Mouse (Mus musculus): ENCODE measurements around the gene Trim26. TPM values are rescaled to one million over a fixed set of nuclear protein-coding genes. Genes with fewer than 3 reads are reported as not detected.

Trim26 gene
- polyA plus RNA-seq, 1 experiment from 2014 or later, result 41.7 TPM

- no peak for ATAC-seq (ENCODE audit: low FRiP score, low TSS enrichment)
- WGBS, result 80% methylated on average over 3 of the region's 3 CpGs
- H3K9ac ChIP-seq (replicated peaks; ENCODE audit: low read length), result no peak overlapping the region
- no peaks in the 10 kb centered on the region for H3K36me3 ChIP-seq (ENCODE audit: insufficient read depth, low read length)
- no peak overlapping the region for H3K27ac ChIP-seq (ENCODE audit: low read length)
- no peaks in the 10 kb centered on the region for H3K27me3 ChIP-seq (ENCODE audit: insufficient read depth, low read length)
- no peaks in the 10 kb centered on the region for H3K9me3 ChIP-seq (ENCODE audit: low read length)
- H3K4me3 ChIP-seq (ENCODE audit: low read length), result no peak overlapping the region
- no peak overlapping the region for H3K4me2 ChIP-seq (replicated peaks; ENCODE audit: low read depth, low read length)
- H3K4me1 ChIP-seq (ENCODE audit: insufficient read depth, low read length), result no peaks in the 10 kb centered on the region
Measured at GRCm38 (mm10) chr17:36830470-36830869, 6.5 kb upstream of the Trim26 start.

GRCm38 (mm10) chr17:36832694-36833093 is 4.2 kb upstream of the Trim26 start:
- Histone ChIP-seq H3K27ac (ENCODE audit: low read length) (no peak overlapping the region), H3K4me2 (replicated peaks; ENCODE audit: low read depth, low read length) (no peak overlapping the region), H3K36me3 (ENCODE audit: insufficient read depth, low read length) (no peaks in the 10 kb centered on the region), H3K4me3 (ENCODE audit: low read length) (no peak overlapping the region), H3K9me3 (ENCODE audit: low read length) (no peaks in the 10 kb centered on the region), H3K4me1 (ENCODE audit: insufficient read depth, low read length) (peaks cover 9% of the 10 kb centered on the region; the same call in 1 of the 2 replicates), H3K27me3 (ENCODE audit: insufficient read depth, low read length) (no peaks in the 10 kb centered on the region), H3K9ac (replicated peaks; ENCODE audit: low read length) (no peak overlapping the region)
- ATAC-seq (ENCODE audit: low FRiP score, low TSS enrichment), result no peak
- WGBS, result 47% methylated on average over 4 of the region's 4 CpGs

- Histone ChIP-seq H3K36me3 (ENCODE audit: insufficient read depth, low read length) (no peaks in the 10 kb centered on the region), H3K4me1 (ENCODE audit: insufficient read depth, low read length) (peaks cover 14% of the 10 kb centered on the region; the same call in 1 of the 2 replicates), H3K27ac (ENCODE audit: low read length) (peak overlapping the region; percentile 96), H3K4me2 (replicated peaks; ENCODE audit: low read depth, low read length) (peak overlapping the region; percentile 70), H3K9me3 (ENCODE audit: low read length) (no peaks in the 10 kb centered on the region), H3K27me3 (ENCODE audit: insufficient read depth, low read length) (no peaks in the 10 kb centered on the region), H3K9ac (replicated peaks; ENCODE audit: low read length) (peak overlapping the region; percentile 92), H3K4me3 (ENCODE audit: low read length) (peak overlapping the region; percentile 78)
- 37% methylated on average over 12 of the region's 12 CpGs for WGBS
- peak; percentile 20; the same call in 1 of the 2 replicates for ATAC-seq (ENCODE audit: low FRiP score, low TSS enrichment)
Measured at GRCm38 (mm10) chr17:36835591-36836426, 1.1 kb upstream of the Trim26 start.

- Histone ChIP-seq H3K9ac (replicated peaks; ENCODE audit: low read length) (peak overlapping the region; percentile 92), H3K36me3 (ENCODE audit: insufficient read depth, low read length) (no peaks in the 10 kb centered on the region), H3K4me3 (ENCODE audit: low read length) (peak overlapping the region; percentile 78), H3K4me1 (ENCODE audit: insufficient read depth, low read length) (peaks cover 14% of the 10 kb centered on the region; the same call in 1 of the 2 replicates), H3K4me2 (replicated peaks; ENCODE audit: low read depth, low read length) (peak overlapping the region; percentile 70), H3K9me3 (ENCODE audit: low read length) (no peaks in the 10 kb centered on the region), H3K27me3 (ENCODE audit: insufficient read depth, low read length) (no peaks in the 10 kb centered on the region), H3K27ac (ENCODE audit: low read length) (peak overlapping the region; percentile 96)
- WGBS, result 19% methylated on average over 3 of the region's 3 CpGs
- ATAC-seq (ENCODE audit: low FRiP score, low TSS enrichment), result peak; percentile 14
Measured at GRCm38 (mm10) chr17:36836427-36836812, 514 bp upstream of the Trim26 start.

- ATAC-seq (ENCODE audit: low FRiP score, low TSS enrichment), result no peak
- Histone ChIP-seq H3K27me3 (ENCODE audit: insufficient read depth, low read length) (no peaks in the 10 kb centered on the region), H3K4me3 (ENCODE audit: low read length) (no peak overlapping the region), H3K4me1 (ENCODE audit: insufficient read depth, low read length) (peaks cover 15% of the 10 kb centered on the region; the same call in 1 of the 2 replicates), H3K4me2 (replicated peaks; ENCODE audit: low read depth, low read length) (no peak overlapping the region), H3K27ac (ENCODE audit: low read length) (no peak overlapping the region), H3K36me3 (ENCODE audit: insufficient read depth, low read length) (0 out of 2 replicates have a peak, but pooled peaks cover 2% of the 10 kb centered on the region), H3K9ac (replicated peaks; ENCODE audit: low read length) (no peak overlapping the region), H3K9me3 (ENCODE audit: low read length) (no peaks in the 10 kb centered on the region)
- 88% methylated on average over 5 of the region's 5 CpGs for WGBS
Measured at GRCm38 (mm10) chr17:36839001-36839400, 2.1 kb downstream of the Trim26 start.

GRCm38 (mm10) chr17:36839931-36840330 is 3.0 kb downstream of the Trim26 start:
- 83% methylated on average over 3 of the region's 3 CpGs for WGBS
- H3K27me3 ChIP-seq (ENCODE audit: insufficient read depth, low read length), result no peaks in the 10 kb centered on the region
- no peak overlapping the region for H3K9ac ChIP-seq (replicated peaks; ENCODE audit: low read length)
- no peak overlapping the region for H3K4me2 ChIP-seq (replicated peaks; ENCODE audit: low read depth, low read length)
- no peak for ATAC-seq (ENCODE audit: low FRiP score, low TSS enrichment)
- H3K4me1 ChIP-seq (ENCODE audit: insufficient read depth, low read length), result peaks cover 18% of the 10 kb centered on the region; the same call in 1 of the 2 replicates
- no peak overlapping the region for H3K27ac ChIP-seq (ENCODE audit: low read length)
- no peaks in the 10 kb centered on the region for H3K9me3 ChIP-seq (ENCODE audit: low read length)
- H3K36me3 ChIP-seq (ENCODE audit: insufficient read depth, low read length), result 0 out of 2 replicates have a peak, but pooled peaks cover 2% of the 10 kb centered on the region
- H3K4me3 ChIP-seq (ENCODE audit: low read length), result no peak overlapping the region

GRCm38 (mm10) chr17:36840961-36841445 is 4.1 kb downstream of the Trim26 start:
- Histone ChIP-seq H3K4me1 (ENCODE audit: insufficient read depth, low read length) (peaks cover 16% of the 10 kb centered on the region; the same call in 1 of the 2 replicates), H3K9me3 (ENCODE audit: low read length) (no peaks in the 10 kb centered on the region), H3K27me3 (ENCODE audit: insufficient read depth, low read length) (no peaks in the 10 kb centered on the region), H3K4me2 (replicated peaks; ENCODE audit: low read depth, low read length) (no peak overlapping the region), H3K9ac (replicated peaks; ENCODE audit: low read length) (no peak overlapping the region), H3K36me3 (ENCODE audit: insufficient read depth, low read length) (0 out of 2 replicates have a peak, but pooled peaks cover 2% of the 10 kb centered on the region), H3K4me3 (ENCODE audit: low read length) (no peak overlapping the region), H3K27ac (ENCODE audit: low read length) (no peak overlapping the region)
- no peak for ATAC-seq (ENCODE audit: low FRiP score, low TSS enrichment)

GRCm38 (mm10) chr17:36843696-36844095 is 6.8 kb downstream of the Trim26 start:
- Histone ChIP-seq H3K4me1 (ENCODE audit: insufficient read depth, low read length) (0 out of 2 replicates have a peak, but pooled peaks cover 4% of the 10 kb centered on the region), H3K27me3 (ENCODE audit: insufficient read depth, low read length) (no peaks in the 10 kb centered on the region), H3K9ac (replicated peaks; ENCODE audit: low read length) (no peak overlapping the region), H3K4me2 (replicated peaks; ENCODE audit: low read depth, low read length) (no peak overlapping the region), H3K36me3 (ENCODE audit: insufficient read depth, low read length) (0 out of 2 replicates have a peak, but pooled peaks cover 2% of the 10 kb centered on the region), H3K27ac (ENCODE audit: low read length) (no peak overlapping the region), H3K9me3 (ENCODE audit: low read length) (no peaks in the 10 kb centered on the region), H3K4me3 (ENCODE audit: low read length) (no peak overlapping the region)
- no peak for ATAC-seq (ENCODE audit: low FRiP score, low TSS enrichment)
- WGBS, result 75% methylated on average over 7 of the region's 7 CpGs

- Histone ChIP-seq H3K9me3 (ENCODE audit: low read length) (no peaks in the 10 kb centered on the region), H3K27me3 (ENCODE audit: insufficient read depth, low read length) (no peaks in the 10 kb centered on the region), H3K9ac (replicated peaks; ENCODE audit: low read length) (no peak overlapping the region), H3K4me3 (ENCODE audit: low read length) (no peak overlapping the region), H3K27ac (ENCODE audit: low read length) (no peak overlapping the region), H3K4me2 (replicated peaks; ENCODE audit: low read depth, low read length) (no peak overlapping the region), H3K4me1 (ENCODE audit: insufficient read depth, low read length) (0 out of 2 replicates have a peak, but pooled peaks cover 4% of the 10 kb centered on the region), H3K36me3 (ENCODE audit: insufficient read depth, low read length) (0 out of 2 replicates have a peak, but pooled peaks cover 2% of the 10 kb centered on the region)
- no peak for ATAC-seq (ENCODE audit: low FRiP score, low TSS enrichment)
Measured at GRCm38 (mm10) chr17:36844286-36844719, 7.4 kb downstream of the Trim26 start.

- no peak for ATAC-seq (ENCODE audit: low FRiP score, low TSS enrichment)
- no peak overlapping the region for H3K4me2 ChIP-seq (replicated peaks; ENCODE audit: low read depth, low read length)
Measured at GRCm38 (mm10) chr17:36844725-36845124, 7.8 kb downstream of the Trim26 start.

More at GRCm38 (mm10) chr17:36844725-36845124, 7.8 kb downstream of the Trim26 start:
- Histone ChIP-seq H3K27me3 (ENCODE audit: insufficient read depth, low read length) (no peaks in the 10 kb centered on the region), H3K36me3 (ENCODE audit: insufficient read depth, low read length) (0 out of 2 replicates have a peak, but pooled peaks cover 2% of the 10 kb centered on the region), H3K27ac (ENCODE audit: low read length) (no peak overlapping the region), H3K9ac (replicated peaks; ENCODE audit: low read length) (no peak overlapping the region), H3K9me3 (ENCODE audit: low read length) (no peaks in the 10 kb centered on the region), H3K4me1 (ENCODE audit: insufficient read depth, low read length) (0 out of 2 replicates have a peak, but pooled peaks cover 4% of the 10 kb centered on the region), H3K4me3 (ENCODE audit: low read length) (no peak overlapping the region)
- 69% methylated on average over 1 of the region's 1 CpGs for WGBS

Data from kidney, embryonic 16.5 days (tissue).